Mouse (Mus musculus): ENCODE measurements at regions not wholly inside any gene's neighbourhood (a gene's known extent, or its start where the extent isn't known, plus 50 kb on each side); places are given as distances from the start of the nearest gene placed in this dataset.

DNA sequence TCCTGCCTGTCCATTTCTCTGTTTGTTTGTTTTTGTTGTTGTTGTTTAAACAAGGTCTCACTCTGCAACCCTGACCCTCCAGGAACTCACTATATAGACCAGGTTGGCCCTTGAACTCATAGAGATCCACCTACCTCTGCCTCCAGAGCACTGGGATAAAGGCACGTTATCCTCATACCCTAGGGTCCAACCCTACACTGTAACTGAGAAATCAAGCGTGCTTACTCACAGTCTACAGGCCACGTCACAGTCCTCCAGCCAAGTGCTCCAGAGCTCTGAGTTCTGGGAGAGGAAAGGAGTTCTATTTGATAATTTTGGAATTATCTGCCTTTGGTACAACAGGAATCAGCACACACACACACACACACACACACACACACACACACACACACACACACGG, 76.6 kb upstream of the Hes1 start:
- Histone ChIP-seq H3K4me2 (ENCODE audit: insufficient read depth, low read depth, poor library complexity, severe bottlenecking) (no peak overlapping the region), H3K27ac (ENCODE audit: insufficient read depth, low read depth) (no peak overlapping the region), H3K36me3 (replicated peaks in 1 of 2; ENCODE audit: control insufficient read depth in 1 of 2, insufficient read depth in 1 of 2, low read length in 1 of 2) (no peaks in the 10 kb centered on the region), H3K4me3 (replicated peaks in 1 of 3; ENCODE audit: low read depth in 2 of 3, low read length in 2 of 3, poor library complexity in 1 of 3) (no peak overlapping the region), H3K79me2 (replicated peaks; ENCODE audit: control insufficient read depth, extremely low read depth, insufficient read depth, poor library complexity, severe bottlenecking) (no peaks in the 10 kb centered on the region), H3K9ac (ENCODE audit: insufficient read depth, low read depth) (no peak overlapping the region), H3K4me1 (ENCODE audit: control insufficient read depth in 1 of 2, insufficient read depth in 2 of 2) (peaks cover 7 to 27% of the 10 kb centered on the region in 2 experiments; a peak in 3 of 4 replicates), H3K27me3 (replicated peaks) (peaks cover 3% of the 10 kb centered on the region), H3K9me3 (replicated peaks; ENCODE audit: low read length) (peaks cover 3% of the 10 kb centered on the region)
- in situ Hi-C loops (cut with MboI; ENCODE audit: low pct_ligation_motif_present, low pct_unique_long_range_greater_than_20kb, low sequenced_read_pairs), result loop anchor here (10.0 kb wide), 1 partner anchor 77 kb away; the partner anchor contains the start of gene Hes1
- TF ChIP-seq IRF4 (IDR thresholded peaks at IDR 0.05; ENCODE audit: low read depth, low read length), result no peak
- dilution Hi-C loops (cut with MboI; ENCODE audit: extremely low pct_ligation_motif_present, extremely low pct_unique_long_range_greater_than_20kb, low sequenced_read_pairs), result no loop called here
- DNase-seq (ENCODE audit: extremely low read depth), result no peak

- TF ChIP-seq TBP (conservative IDR thresholded peaks at IDR 0.05; ENCODE audit: low read depth, low read length) (no peak), POLR2A (IDR thresholded peaks at IDR 0.05; ENCODE audit: low read depth, low read length) (no peak), MAZ (IDR thresholded peaks at IDR 0.05; ENCODE audit: low read depth, low read length) (no peak), ZMIZ1 (IDR thresholded peaks at IDR 0.05; ENCODE audit: low read depth, low read length) (no peak), E2F4 (IDR thresholded peaks at IDR 0.05; ENCODE audit: insufficient replicate concordance, low read depth, low read length) (no peak), JUN (IDR thresholded peaks at IDR 0.05; ENCODE audit: insufficient read depth, low read depth, low read length) (no peak)
- Histone ChIP-seq H3K9me3 (replicated peaks; ENCODE audit: low read length) (peaks cover 3% of the 10 kb centered on the region), H3K36me3 (replicated peaks in 1 of 2; ENCODE audit: control insufficient read depth in 1 of 2, insufficient read depth in 1 of 2, low read length in 1 of 2) (no peaks in the 10 kb centered on the region), H3K27ac (ENCODE audit: insufficient read depth, low read depth) (no peak overlapping the region), H3K9ac (ENCODE audit: insufficient read depth, low read depth) (no peak overlapping the region), H3K27me3 (replicated peaks) (peaks cover 3% of the 10 kb centered on the region), H3K4me2 (ENCODE audit: insufficient read depth, low read depth, poor library complexity, severe bottlenecking) (no peak overlapping the region), H3K4me1 (ENCODE audit: control insufficient read depth in 1 of 2, insufficient read depth in 2 of 2) (peaks cover 3 to 23% of the 10 kb centered on the region in 2 experiments; a peak in 3 of 4 replicates), H3K4me3 (replicated peaks in 1 of 3; ENCODE audit: low read depth in 2 of 3, low read length in 2 of 3, poor library complexity in 1 of 3) (no peak overlapping the region), H3K79me2 (replicated peaks; ENCODE audit: control insufficient read depth, extremely low read depth, insufficient read depth, poor library complexity, severe bottlenecking) (no peaks in the 10 kb centered on the region)
- no peak for DNase-seq (ENCODE audit: extremely low read depth)
- in situ Hi-C loops (cut with MboI; ENCODE audit: low pct_ligation_motif_present, low pct_unique_long_range_greater_than_20kb, low sequenced_read_pairs) (loop anchor here (10.0 kb wide), 1 partner anchor 77 kb away; the partner anchor contains the start of gene Hes1), dilution Hi-C loops (cut with MboI; ENCODE audit: extremely low pct_ligation_motif_present, extremely low pct_unique_long_range_greater_than_20kb, low sequenced_read_pairs) (no loop called here)
Observed at GRCm38 (mm10) chr16:29987999-29988398, 76.2 kb upstream of the Hes1 start.

DNA sequence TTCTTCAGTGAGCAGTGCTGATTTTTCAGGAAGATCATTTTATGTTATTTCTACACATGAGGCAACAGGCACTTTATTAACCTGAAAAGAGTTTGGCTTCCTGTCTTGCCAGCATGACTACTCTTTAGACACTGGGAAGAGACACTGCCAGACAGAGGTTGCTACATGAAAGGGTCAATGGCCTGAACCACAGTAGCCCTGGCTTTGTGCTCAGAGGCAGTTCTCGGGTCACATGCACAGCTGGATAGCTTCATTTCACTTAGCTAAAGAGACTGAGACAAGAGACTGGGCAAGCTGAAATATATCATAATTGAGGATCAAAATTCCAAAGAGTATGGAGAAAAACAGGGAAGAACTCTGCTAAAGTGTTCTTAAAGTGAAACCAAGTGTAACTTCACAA, 74.9 kb upstream of the Hes1 start:
- TF ChIP-seq PAX5 (IDR thresholded peaks at IDR 0.05; ENCODE audit: low read length) (no peak), MEF2A (IDR thresholded peaks at IDR 0.05; ENCODE audit: borderline replicate concordance, low read depth, low read length) (no peak), RAD21 (IDR thresholded peaks at IDR 0.05; ENCODE audit: low read depth, low read length) (no peak), JUN (IDR thresholded peaks at IDR 0.05; ENCODE audit: insufficient read depth, low read depth, low read length) (no peak), BHLHE40 (IDR thresholded peaks at IDR 0.05; ENCODE audit: low read depth, low read length) (no peak), JUND (conservative IDR thresholded peaks at IDR 0.05; ENCODE audit: low read depth, low read length) (no peak), EP300 (IDR thresholded peaks at IDR 0.05; ENCODE audit: low read length) (no peak), IRF4 (IDR thresholded peaks at IDR 0.05; ENCODE audit: low read depth, low read length) (no peak), TCF12 (IDR thresholded peaks at IDR 0.05; ENCODE audit: low read depth, low read length) (no peak), RCOR1 (conservative IDR thresholded peaks at IDR 0.05; ENCODE audit: low read depth, low read length) (no peak), GABPA (IDR thresholded peaks at IDR 0.05; ENCODE audit: insufficient replicate concordance, low read depth, low read length) (no peak), E2F4 (IDR thresholded peaks at IDR 0.05; ENCODE audit: insufficient replicate concordance, low read depth, low read length) (no peak), MAZ (IDR thresholded peaks at IDR 0.05; ENCODE audit: low read depth, low read length) (no peak), NELFE (IDR thresholded peaks at IDR 0.05; ENCODE audit: low read depth, low read length) (no peak), ZNF384 (IDR thresholded peaks at IDR 0.05; ENCODE audit: low read depth, low read length) (no peak), USF2 (conservative IDR thresholded peaks at IDR 0.05; ENCODE audit: low read depth, low read length) (no peak), POLR2A (IDR thresholded peaks at IDR 0.05; ENCODE audit: low read depth, low read length) (no peak), ZC3H11A (IDR thresholded peaks at IDR 0.05; ENCODE audit: low read depth, low read length) (no peak)
- Histone ChIP-seq H3K9me3 (replicated peaks; ENCODE audit: low read length) (peaks cover 3% of the 10 kb centered on the region), H3K27me3 (replicated peaks) (peaks cover 3% of the 10 kb centered on the region), H3K4me3 (replicated peaks in 1 of 3; ENCODE audit: low read depth in 2 of 3, low read length in 2 of 3, poor library complexity in 1 of 3) (no peak overlapping the region), H3K9ac (ENCODE audit: insufficient read depth, low read depth) (no peak overlapping the region), H3K4me2 (ENCODE audit: insufficient read depth, low read depth, poor library complexity, severe bottlenecking) (no peak overlapping the region), H3K4me1 (ENCODE audit: control insufficient read depth in 1 of 2, insufficient read depth in 2 of 2) (peaks cover 0 to 19% of the 10 kb centered on the region in 2 experiments; a peak in 2 of 4 replicates), H3K27ac (ENCODE audit: insufficient read depth, low read depth) (no peak overlapping the region), H3K36me3 (replicated peaks in 1 of 2; ENCODE audit: control insufficient read depth in 1 of 2, insufficient read depth in 1 of 2, low read length in 1 of 2) (no peaks in the 10 kb centered on the region), H3K79me2 (replicated peaks; ENCODE audit: control insufficient read depth, extremely low read depth, insufficient read depth, poor library complexity, severe bottlenecking) (no peaks in the 10 kb centered on the region)
- no peak for DNase-seq (ENCODE audit: extremely low read depth)
- in situ Hi-C loops (cut with MboI; ENCODE audit: low pct_ligation_motif_present, low pct_unique_long_range_greater_than_20kb, low sequenced_read_pairs) (loop anchor here (10.0 kb wide), 1 partner anchor 75 kb away; the partner anchor contains the start of gene Hes1), dilution Hi-C loops (cut with MboI; ENCODE audit: extremely low pct_ligation_motif_present, extremely low pct_unique_long_range_greater_than_20kb, low sequenced_read_pairs) (no loop called here)

Measured in CH12.LX (cell line).